Mouse (Mus musculus) hindbrain, embryonic 11.5 days (tissue): ENCODE data around the gene Ifne. TPM values are rescaled to one million over a fixed set of nuclear protein-coding genes. Genes with fewer than 3 reads are reported as not detected.

Experiments
- ATAC-seq: fragments of 200-750 bp; cut with Nextera tagmentation; 2 replicates; pipeline ENCODE4 v1.8.0; 2017; ENCODE audit warnings: mild to moderate bottlenecking, moderate TSS enrichment, moderate library complexity; ENCODE audit not compliant: low FRiP score
- DNase-seq: peaks from one replicate; pipeline ENCODE4 v3.0.0-alpha.2; 2015; ENCODE audit warnings: low spot score
- H3K27ac ChIP-seq: fragments of 300-500 bp; sonication (generic); 2 replicates; pipeline ENCODE4 v1.5.1; 2014; ENCODE audit warnings: mild to moderate bottlenecking, low read depth, low read length
- H3K27me3 ChIP-seq: fragments of 300-500 bp; sonication (generic); 2 replicates; pipeline ENCODE4 v1.6.1; 2014; ENCODE audit warnings: mild to moderate bottlenecking, low read length, moderate library complexity, mixed read lengths; ENCODE audit not compliant: control insufficient read depth, insufficient read depth
- H3K36me3 ChIP-seq: fragments of 300-500 bp; sonication (generic); 2 replicates; pipeline ENCODE4 v1.6.1; 2014; ENCODE audit warnings: mild to moderate bottlenecking, low read length, moderate library complexity, mixed read lengths; ENCODE audit not compliant: control insufficient read depth, insufficient read depth
- H3K4me1 ChIP-seq: fragments of 300-500 bp; sonication (generic); replicated peaks from 2 replicates; pipeline ENCODE4 v1.6.1; 2014; ENCODE audit warnings: low read length, mixed read lengths; ENCODE audit not compliant: control insufficient read depth, insufficient read depth
- H3K4me2 ChIP-seq: fragments of 300-500 bp; sonication (generic); replicated peaks from 2 replicates; pipeline ENCODE4 v1.6.1; 2014; ENCODE audit warnings: mild to moderate bottlenecking, low read depth, low read length
- H3K4me3 ChIP-seq: fragments of 300-500 bp; sonication (generic); 2 replicates; pipeline ENCODE4 v1.5.1; 2014; ENCODE audit warnings: low read depth, low read length
- H3K9ac ChIP-seq: fragments of 300-500 bp; sonication (generic); 2 replicates; pipeline ENCODE4 v1.6.1; 2014; ENCODE audit warnings: low read depth, low read length
- H3K9me3 ChIP-seq: fragments of 300-500 bp; sonication (generic); 2 replicates; pipeline ENCODE4 v1.6.1; 2016; ENCODE audit warnings: low read length; ENCODE audit not compliant: control insufficient read depth
- WGBS: fragments of 180-500 bp; shearing (Covaris S2); extraction: QIAGEN DNeasy Blood & Tissue Kit; methylation state at CpG from one replicate; pipeline ENCODE4 v1.1.7; 2014; 5-methylcytosine and 5-hydroxymethylcytosine counted together
- polyA plus RNA-seq: library from polyadenylated mRNA; unstranded; fragments of >200 nt; fragmentation: Nextera tagmentation; extraction: Ambion mirVana; gene quantifications from 2 replicates; pipeline ENCODE4 v1.2.1, GENCODE M21; 2014

The Ifne gene
- polyA plus RNA-seq: not detected in 2 replicates

DNA sequence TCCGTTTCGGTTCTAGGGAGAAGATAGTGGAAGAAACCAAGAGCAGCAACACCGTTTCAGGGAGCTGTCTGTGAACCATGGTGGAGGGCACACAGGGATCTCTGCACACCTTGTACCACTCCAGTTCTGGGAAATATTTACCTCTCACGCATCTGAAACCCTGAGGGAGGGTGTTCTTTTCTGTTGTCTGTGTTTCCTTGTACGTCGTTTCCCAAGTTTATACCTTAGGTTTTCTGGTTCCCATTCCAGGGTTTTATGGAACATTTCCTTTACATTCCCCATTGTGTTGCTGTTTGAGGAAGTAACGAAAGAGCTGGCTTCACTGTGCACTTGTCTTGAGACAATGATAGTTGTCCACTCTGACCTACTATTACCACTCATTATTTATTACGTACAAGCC lies at the start of gene Ifne:
TSS of gene Ifne (minus strand) at position 101 of the 400 bp plus-strand sequence.
- WGBS: 89% methylated on average over 8 of the region's 8 CpGs
- Histone ChIP-seq H3K9me3 (no peaks in the 10 kb centered on the region), H3K9ac (no peak within 1 kb of the TSS), H3K27me3 (no peaks in the 10 kb centered on the region), H3K4me2 (no peak within 1 kb of the TSS), H3K36me3 (no peaks in the 10 kb centered on the region), H3K27ac (no peak within 1 kb of the TSS), H3K4me3 (no peak within 1 kb of the TSS), H3K4me1 (no peaks in the 10 kb centered on the region)
- no peak for DNase-seq
- ATAC-seq: no peak

DNA sequence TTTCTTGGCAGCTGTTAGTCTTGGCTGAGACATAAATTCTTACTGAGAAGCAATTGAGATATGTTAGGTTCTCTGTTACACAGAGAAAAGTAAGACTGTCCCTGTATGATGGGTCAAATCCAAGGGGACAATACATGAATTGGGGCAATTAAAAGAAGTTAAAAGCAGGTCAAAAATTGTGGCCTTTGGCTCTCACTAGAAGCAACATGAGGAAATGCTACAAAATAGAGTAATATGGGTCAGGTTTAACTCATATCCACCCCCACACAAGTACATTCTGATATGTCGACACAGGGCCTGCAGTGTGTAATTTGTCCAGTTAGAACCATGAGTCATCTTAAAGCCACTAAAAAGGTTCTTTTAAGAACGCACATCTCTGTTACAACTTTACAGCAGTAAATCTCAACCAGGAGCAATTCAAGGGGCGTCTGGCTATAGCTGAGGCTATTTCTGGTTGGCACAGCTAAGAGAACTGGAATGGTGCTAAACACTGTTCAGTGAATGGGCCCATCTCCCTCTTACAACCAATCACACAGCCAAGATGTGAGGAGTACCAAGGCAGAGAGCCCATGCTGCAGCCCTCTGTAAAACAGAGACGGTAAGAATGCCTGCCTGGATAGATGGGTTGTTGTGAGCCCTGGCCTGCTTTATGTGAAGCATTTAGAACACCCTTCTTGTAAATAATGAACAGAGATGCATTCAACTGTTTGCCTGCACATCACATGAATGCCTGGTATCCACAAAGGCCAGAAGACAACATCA lies 48.5 kb upstream of the Ifne start:
- no peak overlapping the region for H3K9ac ChIP-seq
- ATAC-seq (no peak), DNase-seq (no peak)
- H3K27ac ChIP-seq: no peak overlapping the region
- H3K4me3 ChIP-seq: no peak overlapping the region
- no peaks in the 10 kb centered on the region for H3K4me1 ChIP-seq
- no peaks in the 10 kb centered on the region for H3K27me3 ChIP-seq
- H3K9me3 ChIP-seq: no peaks in the 10 kb centered on the region
- H3K36me3 ChIP-seq: no peaks in the 10 kb centered on the region
- WGBS: 85% methylated on average over 4 of the region's 4 CpGs
- H3K4me2 ChIP-seq: no peak overlapping the region

GRCm38 (mm10) chr4:88927850-88928249 lies 47.8 kb upstream of the Ifne start:
- H3K4me2 ChIP-seq: no peak overlapping the region

DNA sequence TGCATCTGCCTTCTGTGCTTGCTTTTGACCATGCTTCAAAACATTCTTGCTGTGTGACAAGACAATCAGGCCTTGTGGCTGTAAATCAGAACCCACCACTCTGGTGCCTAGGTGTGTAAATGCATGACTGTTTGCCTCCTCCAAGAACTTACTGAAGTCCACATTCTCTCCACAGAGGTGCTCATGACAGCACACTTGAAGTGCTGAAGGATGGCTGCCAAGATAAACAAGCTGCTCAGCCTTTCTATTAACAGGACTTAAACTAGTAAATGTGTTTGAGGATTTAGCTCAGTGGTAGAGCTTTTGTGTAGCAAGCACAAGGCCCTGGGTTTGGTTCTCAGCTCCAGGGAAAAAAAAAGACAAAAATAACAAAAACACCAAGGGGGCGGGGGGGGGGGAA lies 46.6 kb upstream of the Ifne start:
- ATAC-seq: no peak
- 91% methylated on average over 1 of the region's 1 CpGs for WGBS
- H3K27me3 ChIP-seq: no peaks in the 10 kb centered on the region
- no peaks in the 10 kb centered on the region for H3K4me1 ChIP-seq
- H3K36me3 ChIP-seq: no peaks in the 10 kb centered on the region
- H3K9me3 ChIP-seq: no peaks in the 10 kb centered on the region
- H3K9ac ChIP-seq: no peak overlapping the region
- H3K4me2 ChIP-seq: no peak overlapping the region
- H3K27ac ChIP-seq: no peak overlapping the region
- no peak overlapping the region for H3K4me3 ChIP-seq
- no peak for DNase-seq

More at GRCm38 (mm10) chr4:88927850-88928249, 47.8 kb upstream of the Ifne start:
- Histone ChIP-seq H3K36me3 (no peaks in the 10 kb centered on the region), H3K27me3 (no peaks in the 10 kb centered on the region), H3K27ac (no peak overlapping the region), H3K4me3 (no peak overlapping the region), H3K9ac (no peak overlapping the region), H3K4me1 (no peaks in the 10 kb centered on the region), H3K9me3 (no peaks in the 10 kb centered on the region)
- 87% methylated on average over 2 of the region's 2 CpGs for WGBS
- DNase-seq (no peak), ATAC-seq (no peak)

- Histone ChIP-seq H3K4me2 (no peak overlapping the region), H3K27ac (no peak overlapping the region), H3K4me3 (no peak overlapping the region), H3K9ac (no peak overlapping the region), H3K4me1 (no peaks in the 10 kb centered on the region), H3K27me3 (no peaks in the 10 kb centered on the region), H3K36me3 (no peaks in the 10 kb centered on the region), H3K9me3 (no peaks in the 10 kb centered on the region)
- 95% methylated on average over 1 of the region's 1 CpGs for WGBS
- ATAC-seq (no peak), DNase-seq (no peak)
Measured at GRCm38 (mm10) chr4:88926082-88926481, 46.1 kb upstream of the Ifne start.

DNA sequence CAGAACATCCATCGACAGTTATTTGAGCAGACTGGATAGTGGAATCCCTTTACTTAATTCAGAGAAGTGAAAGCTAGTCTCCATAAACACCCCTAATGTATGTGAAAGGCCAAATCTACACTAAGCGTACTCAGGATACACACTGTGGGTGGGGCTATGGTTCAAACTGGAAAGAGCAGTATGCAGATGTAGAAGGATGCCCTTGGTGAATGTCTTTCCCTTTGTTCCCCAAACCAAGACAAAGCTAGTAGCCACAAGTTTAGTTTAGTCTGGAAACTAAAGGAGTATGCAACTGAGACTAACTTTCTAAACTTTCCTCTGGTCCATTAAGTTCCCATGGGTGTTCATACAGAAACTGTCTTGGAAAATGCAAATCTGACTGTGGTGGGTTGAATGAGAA lies 45.5 kb upstream of the Ifne start:
- ATAC-seq (no peak), DNase-seq (no peak)
- Histone ChIP-seq H3K4me3 (no peak overlapping the region), H3K4me1 (no peaks in the 10 kb centered on the region), H3K27me3 (no peaks in the 10 kb centered on the region), H3K4me2 (no peak overlapping the region), H3K9me3 (no peaks in the 10 kb centered on the region), H3K9ac (no peak overlapping the region), H3K36me3 (no peaks in the 10 kb centered on the region), H3K27ac (no peak overlapping the region)
- WGBS: 95% methylated on average over 2 of the region's 2 CpGs

DNA sequence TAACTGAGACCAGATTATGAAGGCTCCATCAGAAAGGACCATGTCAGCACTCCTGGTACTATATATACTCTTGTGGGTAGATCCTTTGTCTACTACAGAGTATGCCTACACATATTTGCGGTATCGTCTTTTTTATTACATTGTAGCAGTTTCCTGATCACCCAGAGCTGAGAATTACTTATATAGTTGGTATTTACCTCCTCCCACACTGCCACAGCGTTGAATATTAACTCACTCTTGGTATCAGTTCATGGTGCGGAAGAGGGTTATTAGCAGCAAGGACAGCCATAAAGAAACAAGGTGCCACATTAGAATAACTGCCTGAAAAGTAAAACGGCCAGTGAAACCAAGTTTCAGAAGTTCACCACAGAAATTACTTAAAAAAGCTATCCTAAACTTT lies 41.3 kb upstream of the Ifne start:
- Histone ChIP-seq H3K4me3 (no peak overlapping the region), H3K9me3 (no peaks in the 10 kb centered on the region), H3K27ac (no peak overlapping the region), H3K4me2 (no peak overlapping the region), H3K36me3 (no peaks in the 10 kb centered on the region), H3K4me1 (no peaks in the 10 kb centered on the region), H3K27me3 (no peaks in the 10 kb centered on the region), H3K9ac (no peak overlapping the region)
- no peak for DNase-seq
- no peak for ATAC-seq
- WGBS: 90% methylated on average over 5 of the region's 5 CpGs

GRCm38 (mm10) chr4:88917770-88918460 lies 37.9 kb upstream of the Ifne start:
- WGBS: 93% methylated on average over 5 of the region's 5 CpGs
- Histone ChIP-seq H3K4me1 (no peaks in the 10 kb centered on the region), H3K27ac (no peak overlapping the region), H3K27me3 (no peaks in the 10 kb centered on the region), H3K9ac (no peak overlapping the region), H3K9me3 (no peaks in the 10 kb centered on the region), H3K4me2 (no peak overlapping the region), H3K4me3 (no peak overlapping the region), H3K36me3 (no peaks in the 10 kb centered on the region)
- no peak for ATAC-seq
- no peak for DNase-seq

GRCm38 (mm10) chr4:88916306-88916705 lies 36.3 kb upstream of the Ifne start:
- ATAC-seq (no peak), DNase-seq (no peak)
- no peak overlapping the region for H3K4me2 ChIP-seq
- no peak overlapping the region for H3K4me3 ChIP-seq
- H3K9ac ChIP-seq: no peak overlapping the region
- WGBS: 85% methylated on average over 4 of the region's 4 CpGs
- H3K27ac ChIP-seq: no peak overlapping the region
- H3K4me1 ChIP-seq: no peaks in the 10 kb centered on the region
- H3K9me3 ChIP-seq: no peaks in the 10 kb centered on the region
- H3K27me3 ChIP-seq: no peaks in the 10 kb centered on the region
- no peaks in the 10 kb centered on the region for H3K36me3 ChIP-seq
